Mouse (Mus musculus) brain, adult 10 weeks (tissue): ENCODE data around the gene Gm21985. TPM values are rescaled to one million over a fixed set of nuclear protein-coding genes. Genes with fewer than 3 reads are reported as not detected.

Experiments used
- polyA plus RNA-seq: library from polyadenylated mRNA; stranded (reverse); fragments of 350-450 nt; fragmentation: Illumina TruSeq; extraction: RNeasy Lipid Tissue Mini Kit (QIAGEN cat#74804); gene quantifications from one replicate; pipeline ENCODE4 v1.2.3, GENCODE M21; 2015; ENCODE audit warnings: low read depth, low replicate concordance

Gene Gm21985
- polyA plus RNA-seq, result 1.1 TPM

GRCm38 (mm10) chr2:112266242-112266592 lies at the start of gene Gm21985:
Gm21985 (plus strand) TSS chr2:112266314.

GRCm38 (mm10) chr2:112239212-112239934 lies 26.7 kb upstream of the Gm21985 start, which contains the start of gene Lpcat4:
Lpcat4 (plus strand) TSS chr2:112239468.

GRCm38 (mm10) chr2:112259241-112259962 lies 6.7 kb upstream of the Gm21985 start, which contains the start of gene Nutm1:
Nutm1 (minus strand) TSS chr2:112259291.

GRCm38 (mm10) chr2:112261748-112262653 lies 4.1 kb upstream of the Gm21985 start, which contains the start of gene Nop10:
Nop10 (plus strand) TSS chr2:112261926.

GRCm38 (mm10) chr2:112265448-112266241 lies 469 bp upstream of the Gm21985 start, which contains the start of gene Slc12a6:
Slc12a6 (plus strand) TSS chr2:112265825.

GRCm38 (mm10) chr2:112367726-112368673 lies 101.9 kb downstream of the Gm21985 start, which contains the start of gene Emc4:
Emc4 (minus strand) TSS chr2:112368027.

GRCm38 (mm10) chr2:112378973-112379898 lies 113.1 kb downstream of the Gm21985 start, which contains the start of gene Katnbl1:
Katnbl1 (plus strand) TSS chr2:112379211.

GRCm38 (mm10) chr2:112454862-112455564 lies 188.9 kb downstream of the Gm21985 start, which contains the start of gene Emc7:
Emc7 (plus strand) TSS chr2:112454997.

Other genes starting within 250 kb of the Gm21985 start
- gene Olfr1311, start 241.9 kb upstream of the Gm21985 start, polyA plus RNA-seq, result not detected
- not detected for gene Olfr1312, start 216.1 kb upstream of the Gm21985 start, polyA plus RNA-seq
- gene Olfr1313, start 188.5 kb upstream of the Gm21985 start, polyA plus RNA-seq, result not detected
- gene Olfr1314, start 169.5 kb upstream of the Gm21985 start, polyA plus RNA-seq, result not detected
- not detected for gene Olfr1315-ps1, start 150.9 kb upstream of the Gm21985 start, polyA plus RNA-seq
- gene Olfr1316, start 131.3 kb upstream of the Gm21985 start, polyA plus RNA-seq, result not detected
- gene Olfr1317, start 126.0 kb upstream of the Gm21985 start, polyA plus RNA-seq, result not detected
- gene Olfr1318, start 112.1 kb upstream of the Gm21985 start, polyA plus RNA-seq, result not detected
- gene Lpcat4, start 26.8 kb upstream of the Gm21985 start, polyA plus RNA-seq, result 120 TPM
- gene Nutm1, start 7.0 kb upstream of the Gm21985 start, polyA plus RNA-seq, result not detected
- 93.6 TPM for gene Nop10, start 4.4 kb upstream of the Gm21985 start, polyA plus RNA-seq
- 75.7 TPM for gene Slc12a6, start 489 bp upstream of the Gm21985 start, polyA plus RNA-seq
- 344 TPM for gene Emc4, start 101.7 kb downstream of the Gm21985 start, polyA plus RNA-seq
- 14.8 TPM for gene Katnbl1, start 112.9 kb downstream of the Gm21985 start, polyA plus RNA-seq
- 54.2 TPM for gene Emc7, start 188.7 kb downstream of the Gm21985 start, polyA plus RNA-seq
- 0.76 TPM for gene Chrm5, start 214.5 kb downstream of the Gm21985 start, polyA plus RNA-seq
- gene Aven, start 226.7 kb downstream of the Gm21985 start, polyA plus RNA-seq, result 10.6 TPM